Mouse (Mus musculus): ENCODE data around the gene Ifna9.

GRCm38 (mm10) chr4:88550161-88550945 lies 41.8 kb downstream of the Ifna9 start:
- TF ChIP-seq CTCF (conservative IDR thresholded peaks at IDR 0.05 in 1 of 2, IDR thresholded peaks at IDR 0.05 in 1 of 2; ENCODE audit: low read depth in 2 of 2, low read length in 2 of 2) (peak; percentile 53 to 82), RAD21 (IDR thresholded peaks at IDR 0.05; ENCODE audit: low read depth, low read length) (peak; percentile 43), POLR2A (IDR thresholded peaks at IDR 0.05; ENCODE audit: low read depth, low read length) (no peak), USF1 (IDR thresholded peaks at IDR 0.05; ENCODE audit: low read depth, low read length) (peak; percentile 61)
